Mouse (Mus musculus): ENCODE data around the gene Brpf3.
"Not testable (repeated sequence)": the region's sequence is repeated elsewhere in the genome, so short reads cannot be mapped to it uniquely, and the experiment has no call there.

The Brpf3 gene

GRCm38 (mm10) chr17:28800671-28801412, at the start of gene Brpf3:
Gene Brpf3, plus strand, starts transcription at chr17:28801090.
- peak; percentile 83 for DNase-seq (ENCODE audit: low spot score)

GRCm38 (mm10) chr17:28756447-28756846, 44.4 kb upstream of the Brpf3 start:
- DNase-seq (ENCODE audit: low spot score), result no peak

GRCm38 (mm10) chr17:28757470-28757869, 43.4 kb upstream of the Brpf3 start:
- DNase-seq (ENCODE audit: low spot score), result no peak

GRCm38 (mm10) chr17:28760736-28761312, 40.1 kb upstream of the Brpf3 start:
- no peak for DNase-seq (ENCODE audit: low spot score)

- DNase-seq (ENCODE audit: low spot score), result peak; percentile 84
Observed at GRCm38 (mm10) chr17:28761871-28762270, 39.0 kb upstream of the Brpf3 start.

- DNase-seq (ENCODE audit: low spot score), result no peak
Observed at GRCm38 (mm10) chr17:28766203-28766602, 34.7 kb upstream of the Brpf3 start.

GRCm38 (mm10) chr17:28766781-28767515, 33.9 kb upstream of the Brpf3 start:
- no peak for DNase-seq (ENCODE audit: low spot score)

- peak; percentile 50 for DNase-seq (ENCODE audit: low spot score)
Observed at GRCm38 (mm10) chr17:28769121-28769874, 31.6 kb upstream of the Brpf3 start, which contains the start of gene Mapk13. Gene Mapk13, plus strand, starts transcription at chr17:28769297.

- DNase-seq (ENCODE audit: low spot score), result peak; percentile 52
Observed at GRCm38 (mm10) chr17:28769875-28770421, 30.9 kb upstream of the Brpf3 start.

- no peak for DNase-seq (ENCODE audit: low spot score)
Observed at GRCm38 (mm10) chr17:28771289-28771688, 29.6 kb upstream of the Brpf3 start.

GRCm38 (mm10) chr17:28774303-28774702, 26.6 kb upstream of the Brpf3 start:
- not testable (repeated sequence) for DNase-seq (ENCODE audit: low spot score)

- DNase-seq (ENCODE audit: low spot score), result no peak
Observed at GRCm38 (mm10) chr17:28775161-28775560, 25.7 kb upstream of the Brpf3 start.

GRCm38 (mm10) chr17:28776817-28777216, 24.1 kb upstream of the Brpf3 start:
- no peak for DNase-seq (ENCODE audit: low spot score)

GRCm38 (mm10) chr17:28777231-28778005, 23.5 kb upstream of the Brpf3 start:
- DNase-seq (ENCODE audit: low spot score), result no peak

- DNase-seq (ENCODE audit: low spot score), result no peak
Observed at GRCm38 (mm10) chr17:28779735-28780134, 21.2 kb upstream of the Brpf3 start.

- DNase-seq (ENCODE audit: low spot score), result no peak
Observed at GRCm38 (mm10) chr17:28780836-28781235, 20.1 kb upstream of the Brpf3 start.

- no peak for DNase-seq (ENCODE audit: low spot score)
Observed at GRCm38 (mm10) chr17:28781290-28782045, 19.4 kb upstream of the Brpf3 start.

- no peak for DNase-seq (ENCODE audit: low spot score)
Observed at GRCm38 (mm10) chr17:28785036-28785435, 15.9 kb upstream of the Brpf3 start.

- no peak for DNase-seq (ENCODE audit: low spot score)
Observed at GRCm38 (mm10) chr17:28787507-28787906, 13.4 kb upstream of the Brpf3 start.

GRCm38 (mm10) chr17:28797031-28797430, 3.9 kb upstream of the Brpf3 start:
- DNase-seq (ENCODE audit: low spot score), result no peak
